Mouse (Mus musculus): Measurements from ENCODE around the gene Sema3e. TPM values are rescaled to one million over a fixed set of nuclear protein-coding genes. Genes with fewer than 3 reads are reported as not detected.

The Sema3e gene
- polyA plus RNA-seq, 1 experiment from 2014 or later, result 1.9 TPM

DNA sequence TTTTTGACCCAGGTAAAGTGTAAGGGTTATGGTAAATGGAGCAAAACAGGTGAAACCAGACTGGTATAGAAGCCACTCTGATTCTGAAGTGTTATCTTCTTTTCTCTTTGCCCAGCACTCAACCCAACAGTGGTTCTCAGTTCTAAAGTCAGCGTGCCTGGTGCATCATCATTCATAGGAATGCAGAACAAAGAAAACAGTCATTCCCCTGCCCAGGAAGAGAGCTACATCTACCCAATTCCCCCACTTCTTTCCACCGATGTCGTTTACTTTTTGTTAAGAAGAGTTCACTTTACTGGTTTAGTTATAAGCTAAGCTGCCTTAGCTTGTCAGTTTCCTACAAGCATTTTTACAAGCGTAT, 65.5 kb downstream of the Sema3e start:
- H3K9me3 ChIP-seq (replicated peaks; ENCODE audit: control insufficient read depth, low read length), result no peaks in the 10 kb centered on the region
- H3K27ac ChIP-seq (replicated peaks; ENCODE audit: low read depth, low read length), result no peak overlapping the region
- no peak overlapping the region for H3K9ac ChIP-seq (replicated peaks; ENCODE audit: low read length)
- 75% methylated on average over 4 of the region's 4 CpGs for WGBS
- no peaks in the 10 kb centered on the region; the same call in 1 of the 2 replicates for H3K4me1 ChIP-seq (ENCODE audit: control insufficient read depth, insufficient read depth, low read length)
- no peak overlapping the region for H3K4me2 ChIP-seq (ENCODE audit: low read depth, low read length)
- no peaks in the 10 kb centered on the region for H3K36me3 ChIP-seq (replicated peaks; ENCODE audit: control insufficient read depth, insufficient read depth, low read depth, low read length)
- H3K4me3 ChIP-seq (ENCODE audit: low read depth, low read length), result no peak overlapping the region
- H3K27me3 ChIP-seq (ENCODE audit: control insufficient read depth, insufficient read depth, low read length), result no peaks in the 10 kb centered on the region
- no peak for ATAC-seq (replicated peaks; ENCODE audit: insufficient number of reproducible peaks, low FRiP score, low TSS enrichment, low read depth)
- DNase-seq (ENCODE audit: low spot score), result no peak

DNA sequence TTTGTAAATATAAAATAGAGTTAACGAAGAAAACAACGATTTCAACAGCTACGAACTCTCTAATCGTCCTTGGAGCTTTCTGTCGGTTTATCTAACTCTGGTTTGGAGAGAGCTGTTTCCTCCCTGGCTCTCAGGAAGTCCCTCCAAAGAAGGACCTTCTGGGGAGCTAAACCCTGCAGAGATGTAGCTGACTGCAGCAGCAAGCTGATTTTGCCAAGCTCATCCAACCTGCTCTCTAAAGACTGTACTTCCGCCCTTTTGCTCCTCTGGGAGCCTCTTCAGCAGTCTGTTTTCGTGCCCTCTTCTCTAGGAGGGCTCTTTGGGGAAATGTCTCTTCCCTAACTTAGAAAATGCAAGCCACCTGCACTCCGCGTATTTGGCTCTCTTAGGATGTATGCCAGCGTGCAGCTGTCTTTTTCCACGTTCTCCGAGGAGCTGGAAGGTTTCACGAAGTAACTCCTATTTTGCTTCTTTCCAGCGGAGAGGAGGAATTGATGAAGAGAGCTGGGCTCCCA, 67.2 kb downstream of the Sema3e start:
- Histone ChIP-seq H3K4me1 (ENCODE audit: control insufficient read depth, insufficient read depth, low read length) (no peaks in the 10 kb centered on the region; the same call in 1 of the 2 replicates), H3K36me3 (replicated peaks; ENCODE audit: control insufficient read depth, insufficient read depth, low read depth, low read length) (no peaks in the 10 kb centered on the region), H3K27me3 (ENCODE audit: control insufficient read depth, insufficient read depth, low read length) (no peaks in the 10 kb centered on the region), H3K27ac (replicated peaks; ENCODE audit: low read depth, low read length) (no peak overlapping the region), H3K4me2 (ENCODE audit: low read depth, low read length) (peak overlapping the region; percentile 8; the same call in 1 of the 2 replicates), H3K4me3 (ENCODE audit: low read depth, low read length) (no peak overlapping the region), H3K9ac (replicated peaks; ENCODE audit: low read length) (no peak overlapping the region), H3K9me3 (replicated peaks; ENCODE audit: control insufficient read depth, low read length) (no peaks in the 10 kb centered on the region)
- peak; percentile 13 for DNase-seq (ENCODE audit: low spot score)
- WGBS, result 42% methylated on average over 14 of the region's 14 CpGs
- ATAC-seq (replicated peaks; ENCODE audit: insufficient number of reproducible peaks, low FRiP score, low TSS enrichment, low read depth), result no peak

DNA sequence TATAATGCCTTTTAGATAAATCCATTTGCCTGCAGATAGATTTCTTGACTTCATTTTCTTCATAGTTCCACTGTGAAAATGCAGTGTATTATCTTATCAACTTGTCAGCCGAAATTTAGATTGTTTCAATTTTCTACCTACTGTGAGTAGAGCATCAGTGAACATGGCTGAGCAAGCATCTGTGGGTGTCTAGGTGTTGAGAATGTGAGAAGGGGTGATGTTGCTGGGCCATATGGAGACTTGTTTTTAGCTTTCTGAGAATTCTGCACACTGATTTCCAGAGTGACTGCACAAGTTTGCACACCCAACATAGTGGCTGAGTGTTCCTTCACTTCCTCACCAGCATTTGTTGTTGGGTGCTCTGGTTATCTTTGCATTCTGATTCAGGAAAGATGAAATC, 71.1 kb downstream of the Sema3e start:
- H3K4me2 ChIP-seq (ENCODE audit: low read depth, low read length), result no peak overlapping the region
- no peaks in the 10 kb centered on the region; the same call in 1 of the 2 replicates for H3K4me1 ChIP-seq (ENCODE audit: control insufficient read depth, insufficient read depth, low read length)
- ATAC-seq (replicated peaks; ENCODE audit: insufficient number of reproducible peaks, low FRiP score, low TSS enrichment, low read depth) (no peak), DNase-seq (ENCODE audit: low spot score) (no peak)
- H3K4me3 ChIP-seq (ENCODE audit: low read depth, low read length), result no peak overlapping the region
- no peak overlapping the region for H3K9ac ChIP-seq (replicated peaks; ENCODE audit: low read length)
- WGBS, result 84% methylated on average over 1 of the region's 1 CpGs
- no peaks in the 10 kb centered on the region for H3K9me3 ChIP-seq (replicated peaks; ENCODE audit: control insufficient read depth, low read length)
- no peaks in the 10 kb centered on the region for H3K27me3 ChIP-seq (ENCODE audit: control insufficient read depth, insufficient read depth, low read length)
- no peaks in the 10 kb centered on the region for H3K36me3 ChIP-seq (replicated peaks; ENCODE audit: control insufficient read depth, insufficient read depth, low read depth, low read length)
- no peak overlapping the region for H3K27ac ChIP-seq (replicated peaks; ENCODE audit: low read depth, low read length)

DNA sequence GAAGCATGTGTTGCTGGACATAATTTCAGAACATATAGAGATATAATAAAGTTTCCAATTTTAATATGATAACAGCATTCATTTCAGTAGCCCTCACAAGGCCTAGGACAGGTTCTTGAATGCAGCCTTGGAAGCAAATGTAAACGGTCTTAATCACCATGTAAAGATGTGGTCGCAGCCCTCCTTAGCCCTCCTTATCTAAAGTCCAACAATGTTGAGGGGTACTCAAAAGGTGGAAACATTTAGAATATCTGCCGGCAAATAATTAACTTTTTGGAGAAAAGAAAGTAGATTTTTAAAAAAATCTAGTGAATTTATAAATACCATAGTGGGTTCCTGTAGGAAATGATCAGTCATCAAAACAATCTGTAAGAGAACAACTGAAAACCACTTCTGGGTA, 73.6 kb downstream of the Sema3e start:
- no peaks in the 10 kb centered on the region for H3K9me3 ChIP-seq (replicated peaks; ENCODE audit: control insufficient read depth, low read length)
- no peaks in the 10 kb centered on the region for H3K27me3 ChIP-seq (ENCODE audit: control insufficient read depth, insufficient read depth, low read length)
- DNase-seq (ENCODE audit: low spot score), result no peak
- no peak overlapping the region for H3K9ac ChIP-seq (replicated peaks; ENCODE audit: low read length)
- no peaks in the 10 kb centered on the region for H3K4me1 ChIP-seq (ENCODE audit: control insufficient read depth, insufficient read depth, low read length)
- no peaks in the 10 kb centered on the region for H3K36me3 ChIP-seq (replicated peaks; ENCODE audit: control insufficient read depth, insufficient read depth, low read depth, low read length)
- H3K4me3 ChIP-seq (ENCODE audit: low read depth, low read length), result no peak overlapping the region
- H3K4me2 ChIP-seq (ENCODE audit: low read depth, low read length), result no peak overlapping the region
- WGBS, result 89% methylated on average over 3 of the region's 3 CpGs
- no peak overlapping the region for H3K27ac ChIP-seq (replicated peaks; ENCODE audit: low read depth, low read length)
- ATAC-seq (replicated peaks; ENCODE audit: insufficient number of reproducible peaks, low FRiP score, low TSS enrichment, low read depth), result no peak

DNA sequence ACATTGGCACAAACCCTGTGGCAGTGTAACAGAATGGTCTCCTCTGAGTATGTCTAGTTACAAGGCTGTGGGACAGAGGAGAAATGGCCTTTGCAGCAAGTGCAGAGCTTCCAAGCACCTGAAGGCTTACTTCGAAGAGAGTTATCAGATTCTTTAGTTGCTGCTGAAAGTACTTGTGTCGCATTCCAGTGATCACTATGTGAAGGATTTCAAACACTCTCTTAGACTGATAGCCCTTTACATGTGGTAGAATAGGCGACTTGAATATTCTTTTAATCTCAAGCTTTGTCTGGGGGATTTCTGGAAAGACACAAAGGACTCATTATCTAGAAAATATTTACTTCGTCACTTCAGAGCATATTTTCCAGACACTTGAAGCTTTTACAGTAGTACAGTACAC, 82.3 kb downstream of the Sema3e start:
- H3K4me1 ChIP-seq (ENCODE audit: control insufficient read depth, insufficient read depth, low read length), result no peaks in the 10 kb centered on the region
- no peak overlapping the region for H3K27ac ChIP-seq (replicated peaks; ENCODE audit: low read depth, low read length)
- H3K4me2 ChIP-seq (ENCODE audit: low read depth, low read length), result no peak overlapping the region
- WGBS, result 72% methylated on average over 4 of the region's 4 CpGs
- H3K27me3 ChIP-seq (ENCODE audit: control insufficient read depth, insufficient read depth, low read length), result no peaks in the 10 kb centered on the region
- no peak overlapping the region for H3K9ac ChIP-seq (replicated peaks; ENCODE audit: low read length)
- no peak for ATAC-seq (replicated peaks; ENCODE audit: insufficient number of reproducible peaks, low FRiP score, low TSS enrichment, low read depth)
- H3K9me3 ChIP-seq (replicated peaks; ENCODE audit: control insufficient read depth, low read length), result no peaks in the 10 kb centered on the region
- H3K4me3 ChIP-seq (ENCODE audit: low read depth, low read length), result no peak overlapping the region
- H3K36me3 ChIP-seq (replicated peaks; ENCODE audit: control insufficient read depth, insufficient read depth, low read depth, low read length), result no peaks in the 10 kb centered on the region
- DNase-seq (ENCODE audit: low spot score), result no peak

DNA sequence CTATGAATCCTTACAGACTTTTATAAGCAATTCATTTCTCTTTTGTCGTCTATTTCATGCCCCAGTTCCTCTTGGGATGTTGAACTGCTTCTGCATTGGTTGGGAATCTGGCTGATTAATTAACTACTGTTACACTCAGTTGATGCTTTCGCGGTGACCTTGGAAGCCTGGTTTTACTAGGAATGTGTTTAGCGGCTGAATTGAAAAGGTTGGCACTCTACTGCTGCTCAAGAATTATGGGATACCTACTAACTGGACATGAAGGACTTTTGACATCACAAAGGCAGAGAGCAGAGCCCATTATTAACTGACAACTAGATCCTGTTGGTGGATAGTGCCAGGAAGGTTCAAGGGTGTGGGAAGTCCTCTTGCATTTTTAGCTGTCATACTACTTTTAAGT, 83.9 kb downstream of the Sema3e start:
- 90% methylated on average over 4 of the region's 4 CpGs for WGBS
- DNase-seq (ENCODE audit: low spot score) (no peak), ATAC-seq (replicated peaks; ENCODE audit: insufficient number of reproducible peaks, low FRiP score, low TSS enrichment, low read depth) (no peak)
- H3K4me2 ChIP-seq (ENCODE audit: low read depth, low read length), result no peak overlapping the region
- no peak overlapping the region for H3K9ac ChIP-seq (replicated peaks; ENCODE audit: low read length)
- no peak overlapping the region for H3K4me3 ChIP-seq (ENCODE audit: low read depth, low read length)
- no peaks in the 10 kb centered on the region for H3K4me1 ChIP-seq (ENCODE audit: control insufficient read depth, insufficient read depth, low read length)
- no peak overlapping the region for H3K27ac ChIP-seq (replicated peaks; ENCODE audit: low read depth, low read length)
- no peaks in the 10 kb centered on the region for H3K27me3 ChIP-seq (ENCODE audit: control insufficient read depth, insufficient read depth, low read length)
- no peaks in the 10 kb centered on the region for H3K9me3 ChIP-seq (replicated peaks; ENCODE audit: control insufficient read depth, low read length)
- H3K36me3 ChIP-seq (replicated peaks; ENCODE audit: control insufficient read depth, insufficient read depth, low read depth, low read length), result no peaks in the 10 kb centered on the region

DNA sequence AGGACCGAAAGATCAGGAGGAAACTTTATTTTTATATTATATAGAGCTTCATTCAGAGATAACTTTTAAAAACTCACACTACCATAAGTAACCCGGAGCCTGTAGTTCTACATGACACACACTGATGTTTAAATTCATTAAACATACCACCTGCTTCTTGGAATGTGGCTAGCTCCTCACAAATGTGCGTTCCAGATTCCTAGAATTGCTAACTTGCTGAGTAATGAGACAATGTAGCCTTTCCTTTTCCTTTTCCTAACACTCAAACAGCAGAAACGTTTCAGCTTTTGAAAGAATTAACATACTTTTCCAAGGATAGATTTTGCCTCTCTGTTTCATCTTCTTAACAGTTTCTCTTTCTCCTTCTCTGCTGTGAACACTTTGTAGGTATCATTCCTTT, 86.3 kb downstream of the Sema3e start:
- no peaks in the 10 kb centered on the region for H3K27me3 ChIP-seq (ENCODE audit: control insufficient read depth, insufficient read depth, low read length)
- no peak overlapping the region for H3K4me2 ChIP-seq (ENCODE audit: low read depth, low read length)
- no peaks in the 10 kb centered on the region for H3K36me3 ChIP-seq (replicated peaks; ENCODE audit: control insufficient read depth, insufficient read depth, low read depth, low read length)
- H3K27ac ChIP-seq (replicated peaks; ENCODE audit: low read depth, low read length), result no peak overlapping the region
- DNase-seq (ENCODE audit: low spot score) (no peak), ATAC-seq (replicated peaks; ENCODE audit: insufficient number of reproducible peaks, low FRiP score, low TSS enrichment, low read depth) (no peak)
- H3K4me3 ChIP-seq (ENCODE audit: low read depth, low read length), result no peak overlapping the region
- no peaks in the 10 kb centered on the region for H3K4me1 ChIP-seq (ENCODE audit: control insufficient read depth, insufficient read depth, low read length)
- no peaks in the 10 kb centered on the region for H3K9me3 ChIP-seq (replicated peaks; ENCODE audit: control insufficient read depth, low read length)
- 77% methylated on average over 4 of the region's 4 CpGs for WGBS
- no peak overlapping the region for H3K9ac ChIP-seq (replicated peaks; ENCODE audit: low read length)

DNA sequence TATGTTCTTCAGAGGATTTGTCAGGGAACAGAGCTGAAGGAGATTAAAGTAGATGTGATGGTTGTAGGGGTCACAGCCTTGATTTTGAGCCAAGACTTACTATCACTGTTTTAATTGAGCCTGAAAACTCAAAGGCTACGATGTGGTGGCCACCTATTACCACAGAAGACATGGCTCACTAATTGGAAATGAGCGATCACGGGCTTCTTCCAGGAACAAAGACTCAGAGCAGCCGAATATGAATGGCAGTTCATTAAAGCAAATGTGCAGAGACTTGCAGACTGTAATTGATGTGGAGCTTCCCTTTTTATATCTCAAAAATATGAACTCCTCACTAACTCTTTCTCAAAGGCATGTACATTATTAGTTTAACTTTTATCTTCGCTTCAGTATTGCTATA, 96.8 kb downstream of the Sema3e start:
- no peak for DNase-seq (ENCODE audit: low spot score)
- ATAC-seq (replicated peaks; ENCODE audit: insufficient number of reproducible peaks, low FRiP score, low TSS enrichment, low read depth), result no peak
- WGBS, result 53% methylated on average over 5 of the region's 5 CpGs

More for the DNA sequence above, 96.8 kb downstream of the Sema3e start:
- Histone ChIP-seq H3K9ac (replicated peaks; ENCODE audit: low read length) (no peak overlapping the region), H3K36me3 (replicated peaks; ENCODE audit: control insufficient read depth, insufficient read depth, low read depth, low read length) (no peaks in the 10 kb centered on the region), H3K27ac (replicated peaks; ENCODE audit: low read depth, low read length) (no peak overlapping the region), H3K4me1 (ENCODE audit: control insufficient read depth, insufficient read depth, low read length) (no peaks in the 10 kb centered on the region), H3K27me3 (ENCODE audit: control insufficient read depth, insufficient read depth, low read length) (no peaks in the 10 kb centered on the region), H3K9me3 (replicated peaks; ENCODE audit: control insufficient read depth, low read length) (no peaks in the 10 kb centered on the region), H3K4me2 (ENCODE audit: low read depth, low read length) (no peak overlapping the region), H3K4me3 (ENCODE audit: low read depth, low read length) (no peak overlapping the region)

Data from embryonic facial prominence, embryonic 11.5 days (tissue).